Mouse (Mus musculus): ENCODE data around the gene Ppcdc.
A peak's percentile ranks its signal among the peaks of the same experiment; 100 is the strongest.

The Ppcdc gene

DNA sequence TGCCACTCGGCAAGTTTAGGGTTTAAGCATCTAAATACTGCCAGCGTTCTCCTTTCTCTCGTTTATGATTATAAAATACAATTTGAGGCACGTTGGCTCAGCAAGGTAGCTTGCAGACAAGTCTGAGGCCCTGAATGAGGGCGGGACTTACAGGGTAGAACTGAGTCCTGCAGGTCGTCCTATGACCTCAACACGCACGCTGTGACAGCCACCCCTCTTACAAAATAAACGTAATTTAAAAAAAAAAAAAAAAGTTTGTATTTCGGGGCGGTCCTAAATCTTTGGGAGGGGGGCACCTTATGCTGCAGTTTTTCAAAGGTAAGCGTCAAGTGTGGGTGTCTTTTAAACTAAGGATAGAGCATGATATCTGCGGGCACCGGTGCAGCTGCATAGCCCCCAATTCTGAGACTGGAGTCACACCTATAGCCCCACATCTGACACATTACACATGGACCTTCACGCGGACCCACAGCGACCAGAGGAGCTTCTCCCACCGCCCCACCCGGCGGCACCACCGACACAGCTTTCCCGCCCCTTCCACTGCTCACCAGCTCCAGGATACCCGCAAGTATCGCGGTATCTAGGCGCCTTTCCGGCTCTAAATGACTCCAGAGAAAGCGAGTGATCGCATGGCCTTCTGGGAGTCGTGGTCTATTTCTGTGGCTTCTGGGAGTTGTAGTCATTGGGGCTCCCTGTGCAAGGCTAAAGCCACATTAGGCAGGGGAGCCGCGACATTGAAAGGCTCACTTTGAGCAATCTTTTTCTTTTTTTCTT, at the start of gene Ppcdc:
Gene Ppcdc (minus strand): TSS at position 603 of the 774 bp plus-strand sequence.
- DNase-seq, result peak; percentile 87

- no peak for DNase-seq
Measured at GRCm38 (mm10) chr9:57487807-57488206, 47.9 kb upstream of the Ppcdc start.

DNA sequence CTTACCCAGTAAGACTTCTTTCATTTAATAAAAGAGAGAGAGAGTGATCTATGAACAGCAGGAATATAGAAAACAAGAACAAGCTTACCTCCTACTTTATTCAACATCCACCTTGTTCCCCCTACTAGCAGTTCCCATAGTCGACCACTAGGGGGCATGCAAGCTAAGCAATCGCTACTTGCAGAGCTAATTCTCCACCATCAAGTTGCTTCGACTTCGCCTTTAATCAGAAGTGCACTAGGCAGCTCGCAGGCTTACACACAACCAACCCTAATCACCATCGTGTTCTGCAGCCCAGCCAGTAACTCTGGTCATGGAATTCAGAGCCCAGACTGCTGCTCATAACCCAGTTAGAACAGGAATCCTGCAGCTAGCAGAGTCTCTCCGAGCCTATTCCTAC, 45.9 kb upstream of the Ppcdc start:
- peak; percentile 75 for DNase-seq

DNA sequence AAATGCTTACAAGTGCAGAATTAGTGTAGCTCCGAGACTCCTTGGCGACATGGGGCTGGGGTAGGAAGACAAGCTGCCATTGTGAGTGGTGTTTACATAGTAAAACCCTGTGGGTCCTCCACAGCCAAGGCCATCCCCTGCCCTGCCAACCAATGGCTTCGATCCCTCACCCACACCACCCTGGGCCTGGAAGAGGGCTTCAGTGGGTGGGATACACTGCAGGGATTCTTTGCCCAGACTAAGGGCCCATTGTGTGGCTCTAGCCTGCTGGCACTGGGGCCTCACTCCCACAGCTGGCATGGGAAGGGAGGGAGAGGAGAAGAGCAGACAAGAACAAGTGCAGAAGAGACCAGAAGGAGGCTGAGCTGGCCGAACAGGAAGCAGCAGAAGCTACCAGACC, 29.0 kb upstream of the Ppcdc start:
- DNase-seq, result peak; percentile 32

- peak; percentile 92 for DNase-seq
Measured at GRCm38 (mm10) chr9:57467896-57468549, 28.1 kb upstream of the Ppcdc start, which contains the start of gene Scamp5. Gene Scamp5, minus strand, starts transcription at chr9:57468060.

DNA sequence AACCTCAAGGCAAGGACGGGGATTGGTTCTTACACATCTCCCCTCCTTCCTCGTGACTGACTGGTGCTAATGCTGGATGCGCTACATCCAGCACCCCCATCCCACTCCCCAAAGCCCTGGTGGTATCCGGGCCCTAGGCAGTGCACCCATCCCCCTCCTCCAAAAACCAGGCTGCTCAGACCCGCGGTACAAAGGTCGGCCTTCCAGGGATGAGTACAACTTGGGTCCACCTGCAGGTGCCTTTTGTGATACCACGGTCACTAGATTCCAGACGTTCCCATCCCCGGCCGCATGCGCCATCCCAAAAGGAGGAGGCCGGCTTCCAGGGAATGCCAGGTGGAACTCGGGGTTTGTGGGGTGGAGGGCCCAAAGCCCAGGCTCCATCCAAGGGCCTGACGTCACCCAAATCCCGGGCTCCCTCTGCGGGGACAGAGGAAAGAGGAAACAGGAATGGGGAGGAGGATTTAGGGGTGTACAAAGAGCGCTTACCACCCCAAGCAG, 27.4 kb upstream of the Ppcdc start:
- peak; percentile 66 for DNase-seq

DNA sequence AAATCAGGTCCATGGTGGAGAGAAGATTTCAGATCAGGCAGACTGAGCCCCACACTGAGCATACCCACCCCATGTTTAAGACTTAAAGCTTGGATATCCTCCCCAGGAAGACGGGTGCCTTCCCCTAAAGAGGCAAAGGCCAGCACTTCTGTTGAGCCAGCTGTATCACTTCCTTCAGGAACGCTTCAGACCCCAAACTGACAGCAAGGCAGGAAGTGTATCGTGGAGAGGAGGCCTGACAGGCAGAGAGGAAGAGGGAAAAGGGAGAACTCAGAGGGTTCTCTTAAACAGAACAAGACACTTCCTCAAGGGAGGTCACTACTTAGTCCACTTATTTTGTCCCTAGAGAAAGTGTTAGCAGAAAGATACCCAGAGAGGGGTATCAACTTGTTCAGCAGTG, 26.2 kb upstream of the Ppcdc start:
- no peak for DNase-seq

GRCm38 (mm10) chr9:57462866-57463265, 22.9 kb upstream of the Ppcdc start:
- no peak for DNase-seq

GRCm38 (mm10) chr9:57459707-57460106, 19.8 kb upstream of the Ppcdc start:
- DNase-seq, result no peak

- DNase-seq, result no peak
Measured at GRCm38 (mm10) chr9:57453516-57453915, 13.6 kb upstream of the Ppcdc start.

GRCm38 (mm10) chr9:57452624-57453462, 12.9 kb upstream of the Ppcdc start:
- DNase-seq, result no peak

GRCm38 (mm10) chr9:57449715-57450114, 9.8 kb upstream of the Ppcdc start:
- no peak for DNase-seq

GRCm38 (mm10) chr9:57440620-57441019, 696 bp upstream of the Ppcdc start:
- DNase-seq, result no peak

GRCm38 (mm10) chr9:57439083-57439482, 841 bp downstream of the Ppcdc start:
- no peak for DNase-seq

DNA sequence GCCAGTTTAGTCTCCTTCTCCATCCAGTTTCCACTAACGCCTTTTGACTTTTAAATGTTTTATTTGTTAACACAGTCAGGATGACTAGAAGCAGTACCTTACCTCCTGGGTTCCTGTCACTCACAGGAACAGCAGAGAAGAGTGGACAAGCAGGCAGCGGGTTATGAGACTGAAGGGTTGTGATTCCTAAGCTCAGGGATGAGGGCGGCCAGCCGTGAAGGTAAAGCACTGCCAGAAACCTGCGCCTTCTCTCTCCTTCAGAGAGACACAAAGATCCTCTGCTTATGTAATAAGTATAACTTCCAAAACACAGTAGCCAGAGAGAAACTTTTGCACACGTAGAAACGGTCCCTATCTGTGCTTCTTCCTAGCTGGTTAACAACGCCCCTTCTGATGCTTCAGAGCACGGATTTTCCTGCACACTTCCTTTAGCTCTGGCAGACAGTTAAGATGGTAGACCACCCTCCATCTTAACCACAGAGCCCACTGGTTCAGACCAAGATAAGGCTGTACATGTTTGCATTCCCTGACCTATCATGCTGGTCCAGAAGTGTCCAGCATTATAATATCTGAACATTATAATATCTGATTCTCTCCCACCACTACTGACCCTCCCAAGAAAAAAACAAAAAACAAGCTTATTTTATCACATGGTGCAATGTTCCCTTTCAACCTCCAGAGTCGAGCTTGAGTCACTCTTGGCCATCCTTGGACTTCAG, 1.9 kb downstream of the Ppcdc start:
- no peak for DNase-seq

DNA sequence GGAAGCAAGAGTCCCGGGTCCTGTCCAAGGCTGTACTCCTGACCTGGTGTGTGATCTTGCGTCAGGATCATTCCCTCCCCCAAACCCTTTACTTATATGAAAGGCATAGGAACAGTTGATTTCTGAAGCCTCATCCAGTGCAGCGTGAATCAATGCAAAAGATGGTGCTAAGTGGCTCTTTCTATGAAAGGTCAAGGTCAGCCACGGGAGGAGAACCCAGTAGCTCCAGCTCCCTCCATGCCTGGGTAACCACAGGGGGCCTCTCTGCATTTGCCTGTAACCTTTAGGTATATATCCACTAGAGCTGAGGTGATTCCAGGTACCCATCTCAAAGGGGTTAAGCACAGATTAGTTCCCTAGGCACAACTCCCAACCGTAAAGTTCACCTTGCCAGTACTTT, 3.8 kb downstream of the Ppcdc start:
- no peak for DNase-seq

GRCm38 (mm10) chr9:57434405-57435165, 5.3 kb downstream of the Ppcdc start:
- no peak for DNase-seq

DNA sequence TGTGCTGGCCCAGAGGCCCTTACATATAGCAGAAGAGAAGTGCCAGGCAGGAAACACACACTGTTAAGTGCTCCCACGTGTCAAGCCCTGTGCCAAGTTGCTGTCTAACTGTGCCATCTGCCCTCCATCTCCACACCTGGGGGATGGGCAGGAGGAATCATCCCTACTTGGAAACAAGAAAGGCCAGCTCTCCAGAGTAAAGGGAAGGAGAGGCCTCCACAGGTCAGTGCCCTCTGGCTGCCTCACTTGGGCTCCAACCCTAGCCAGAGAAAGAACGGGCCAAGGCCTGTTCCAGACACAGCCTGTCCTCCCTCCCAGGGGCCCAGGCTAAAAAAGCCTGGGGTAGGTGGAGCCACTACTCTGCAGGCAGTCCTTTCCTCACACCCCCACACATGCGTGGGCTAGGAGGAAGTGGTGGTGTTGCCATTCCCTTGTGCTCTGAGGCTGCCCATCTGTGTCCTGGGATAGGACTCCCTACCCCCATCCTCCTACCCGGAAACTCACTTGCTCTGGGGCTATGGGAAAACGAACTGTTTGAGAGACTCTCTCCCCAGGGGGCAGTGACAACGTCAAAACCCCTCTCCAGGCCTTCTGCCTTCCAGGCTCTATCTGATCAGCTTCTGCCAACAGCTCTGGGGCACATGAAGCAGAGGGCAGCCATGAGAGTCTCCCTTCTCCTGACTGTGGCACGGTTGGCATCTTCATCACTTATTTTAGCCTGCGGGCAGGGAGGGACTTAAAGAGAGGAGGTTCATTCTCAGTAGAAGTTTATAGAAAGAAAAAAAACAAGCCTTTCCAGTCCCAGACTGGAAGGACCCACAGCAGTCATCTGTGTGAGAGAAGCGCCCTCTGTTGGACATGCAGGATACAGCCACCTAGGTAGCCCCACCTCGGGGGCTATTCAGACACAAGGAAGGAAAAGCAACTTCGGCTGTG, 6.6 kb downstream of the Ppcdc start:
- peak; percentile 73 for DNase-seq

DNA sequence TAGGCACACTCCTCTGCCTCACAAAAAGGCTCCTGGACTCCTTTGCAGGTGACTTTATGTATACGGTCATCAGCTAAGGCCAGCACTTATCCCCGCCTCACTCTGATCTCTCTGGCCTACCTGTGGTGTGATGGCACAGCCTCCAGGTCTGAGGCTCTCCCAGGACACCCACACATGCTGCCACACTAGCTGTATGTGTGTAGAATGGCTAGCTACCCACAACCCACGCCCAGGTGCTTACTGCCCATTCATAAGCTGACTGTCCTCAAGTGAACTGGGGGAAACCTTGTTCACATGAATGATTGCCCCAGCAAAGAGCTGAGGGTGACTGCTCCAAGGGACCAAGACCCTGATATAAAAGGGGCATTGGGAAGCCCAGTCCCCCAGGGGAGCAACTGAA, 7.4 kb downstream of the Ppcdc start:
- DNase-seq, result no peak

GRCm38 (mm10) chr9:57431202-57431601, 8.7 kb downstream of the Ppcdc start:
- DNase-seq, result no peak

DNA sequence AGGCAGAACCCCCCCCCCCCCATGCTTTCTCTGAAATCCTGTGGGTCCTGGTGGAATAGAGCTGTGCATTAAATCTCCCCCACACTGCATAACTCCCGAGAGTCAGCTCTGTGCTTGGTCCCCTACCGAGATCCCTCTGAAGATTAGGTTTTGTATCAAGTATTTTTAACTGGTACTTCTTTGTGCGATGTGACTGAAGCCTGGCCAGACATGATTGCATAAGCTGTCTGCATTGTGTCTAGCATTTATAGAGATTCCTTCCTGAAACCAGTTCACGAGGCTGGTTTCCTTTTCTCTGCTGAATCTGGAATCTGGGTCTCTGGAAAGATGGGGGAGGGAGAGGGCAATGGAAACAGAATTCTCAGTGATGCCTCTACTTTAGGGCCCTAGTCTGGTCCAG, 11.5 kb downstream of the Ppcdc start:
- DNase-seq, result no peak

Data from cerebellum, adult 11 months (tissue).